Mouse (Mus musculus): Measurements from ENCODE around the gene Acp1. TPM values are rescaled to one million over a fixed set of nuclear protein-coding genes. Genes with fewer than 3 reads are reported as not detected.

Acp1 gene
- polyA plus RNA-seq (2014; fragmentation: Nextera tagmentation; extraction: Ambion mirVana): 120 TPM in 2 replicates

GRCm38 (mm10) chr12:30911261-30912047 lies at the start of gene Acp1, which contains the start of gene Sh3yl1:
Gene Acp1 (minus strand): TSS chr12:30911589.
Gene Sh3yl1 (plus strand): TSS chr12:30911668.
- Histone ChIP-seq H3K27me3 (ENCODE audit: control insufficient read depth, insufficient read depth, low read length) (no peaks in the 10 kb centered on the region), H3K4me2 (ENCODE audit: low read length) (peak within 1 kb of the TSS; percentile 100), H3K9ac (ENCODE audit: low read length) (peak within 1 kb of the TSS; percentile 93), H3K9me3 (ENCODE audit: control insufficient read depth, low read length) (0 out of 2 replicates have a peak, but pooled peaks cover 3% of the 10 kb centered on the region), H3K4me3 (ENCODE audit: control insufficient read depth in 1 of 2, insufficient read depth in 1 of 2, low read depth in 1 of 2, low read length in 2 of 2) (peak within 1 kb of the TSS; percentile 53 to 79), H3K27ac (replicated peaks in 1 of 2; ENCODE audit: control insufficient read depth in 1 of 2, insufficient read depth in 1 of 2, low read depth in 2 of 2, low read length in 2 of 2) (peak within 1 kb of the TSS; percentile 8 to 39; a peak in 3 of 4 replicates), H3K36me3 (ENCODE audit: control insufficient read depth, insufficient read depth, low read length) (0 out of 2 replicates have a peak, but pooled peaks cover 5% of the 10 kb centered on the region), H3K4me1 (ENCODE audit: control insufficient read depth in 2 of 2, insufficient read depth in 2 of 2, low read length in 2 of 2) (peaks cover 2 to 11% of the 10 kb centered on the region in 2 experiments; a peak in 3 of 4 replicates)
- WGBS: under 1% methylated on average over 52 of the region's 52 CpGs
- peak; percentile 97 for ATAC-seq (ENCODE audit: insufficient number of reproducible peaks, insufficient read depth, low FRiP score, low read depth)

DNA sequence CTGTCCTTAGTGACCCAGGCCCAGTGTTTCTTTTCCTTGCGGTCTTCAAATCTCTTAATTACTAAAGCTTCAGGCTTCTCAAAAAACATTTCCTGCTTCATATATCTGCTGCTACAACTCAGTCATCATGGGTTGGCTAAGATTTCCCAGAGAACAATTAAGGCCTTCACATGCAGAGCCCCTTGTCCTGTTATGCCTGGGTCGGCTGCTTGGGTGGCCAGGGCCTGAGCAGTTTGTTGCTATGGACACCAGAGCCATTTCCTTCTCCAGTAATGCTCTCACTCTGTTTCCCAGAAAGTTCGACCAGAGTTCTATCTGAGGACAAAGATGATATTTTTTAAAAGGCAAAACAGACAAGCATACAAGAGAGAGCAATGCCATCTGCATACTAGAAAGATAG lies 32.8 kb upstream of the Acp1 start:
- no peak overlapping the region for H3K9ac ChIP-seq (ENCODE audit: low read length)
- H3K4me3 ChIP-seq (ENCODE audit: control insufficient read depth in 1 of 2, insufficient read depth in 1 of 2, low read depth in 1 of 2, low read length in 2 of 2): no peak overlapping the region
- H3K36me3 ChIP-seq (ENCODE audit: control insufficient read depth, insufficient read depth, low read length): 0 out of 2 replicates have a peak, but pooled peaks cover 4% of the 10 kb centered on the region
- H3K27me3 ChIP-seq (ENCODE audit: control insufficient read depth, insufficient read depth, low read length): no peaks in the 10 kb centered on the region
- 68% methylated on average over 3 of the region's 3 CpGs for WGBS
- no peak overlapping the region for H3K4me2 ChIP-seq (ENCODE audit: low read length)
- ATAC-seq (ENCODE audit: insufficient number of reproducible peaks, insufficient read depth, low FRiP score, low read depth): no peak
- H3K27ac ChIP-seq (replicated peaks in 1 of 2; ENCODE audit: control insufficient read depth in 1 of 2, insufficient read depth in 1 of 2, low read depth in 2 of 2, low read length in 2 of 2): no peak overlapping the region
- H3K9me3 ChIP-seq (ENCODE audit: control insufficient read depth, low read length): no peaks in the 10 kb centered on the region
- H3K4me1 ChIP-seq (ENCODE audit: control insufficient read depth in 2 of 2, insufficient read depth in 2 of 2, low read length in 2 of 2): no peaks in the 10 kb centered on the region

DNA sequence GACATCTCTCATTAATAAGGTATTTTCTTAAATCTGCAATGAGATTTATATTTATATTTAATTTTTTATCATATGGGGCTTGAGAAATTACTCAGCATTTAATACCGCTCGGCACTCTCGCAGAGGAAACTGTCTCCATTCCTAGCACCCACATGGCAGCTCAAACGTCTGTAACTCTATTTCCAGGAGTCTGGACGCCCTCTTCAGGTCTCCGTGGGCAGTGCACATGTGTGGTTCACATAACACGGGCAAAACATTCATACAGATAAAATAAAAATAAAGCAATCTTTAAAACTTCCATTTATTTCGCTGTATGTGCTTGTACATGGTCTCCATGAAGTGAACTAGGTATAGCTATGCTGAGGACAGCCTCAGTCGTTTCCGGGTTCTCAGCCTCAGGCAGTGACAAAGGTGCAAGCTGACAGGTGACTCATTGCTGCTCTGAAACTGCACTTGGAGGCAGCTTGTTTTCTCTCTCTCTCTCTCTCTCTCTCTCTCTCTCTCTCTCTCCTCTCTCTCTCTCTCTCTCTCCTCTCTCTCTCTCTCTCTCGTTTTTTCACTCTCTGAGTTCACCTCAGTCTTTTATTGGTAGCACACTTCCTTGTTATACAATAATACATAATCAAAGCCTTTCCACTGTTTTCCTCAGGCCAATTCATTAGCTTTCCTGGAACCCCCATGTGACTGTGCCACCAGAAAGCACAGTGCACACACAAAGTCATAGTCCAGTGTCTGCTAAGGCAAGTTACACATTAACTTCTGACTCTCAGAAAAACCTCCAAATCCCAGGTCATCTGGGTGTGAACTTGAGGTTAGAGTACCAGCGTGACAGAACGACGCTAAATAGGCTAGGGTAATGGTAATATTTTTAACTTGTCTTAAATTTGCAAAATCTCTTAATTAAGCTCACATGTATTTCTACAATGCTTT lies 31.9 kb upstream of the Acp1 start:
- Histone ChIP-seq H3K4me3 (ENCODE audit: control insufficient read depth in 1 of 2, insufficient read depth in 1 of 2, low read depth in 1 of 2, low read length in 2 of 2) (no peak overlapping the region), H3K9ac (ENCODE audit: low read length) (no peak overlapping the region), H3K36me3 (ENCODE audit: control insufficient read depth, insufficient read depth, low read length) (0 out of 2 replicates have a peak, but pooled peaks cover 4% of the 10 kb centered on the region), H3K27me3 (ENCODE audit: control insufficient read depth, insufficient read depth, low read length) (no peaks in the 10 kb centered on the region), H3K4me2 (ENCODE audit: low read length) (no peak overlapping the region), H3K27ac (replicated peaks in 1 of 2; ENCODE audit: control insufficient read depth in 1 of 2, insufficient read depth in 1 of 2, low read depth in 2 of 2, low read length in 2 of 2) (no peak overlapping the region), H3K4me1 (ENCODE audit: control insufficient read depth in 2 of 2, insufficient read depth in 2 of 2, low read length in 2 of 2) (no peaks in the 10 kb centered on the region), H3K9me3 (ENCODE audit: control insufficient read depth, low read length) (no peaks in the 10 kb centered on the region)
- no peak for ATAC-seq (ENCODE audit: insufficient number of reproducible peaks, insufficient read depth, low FRiP score, low read depth)
- 82% methylated on average over 14 of the region's 14 CpGs for WGBS

DNA sequence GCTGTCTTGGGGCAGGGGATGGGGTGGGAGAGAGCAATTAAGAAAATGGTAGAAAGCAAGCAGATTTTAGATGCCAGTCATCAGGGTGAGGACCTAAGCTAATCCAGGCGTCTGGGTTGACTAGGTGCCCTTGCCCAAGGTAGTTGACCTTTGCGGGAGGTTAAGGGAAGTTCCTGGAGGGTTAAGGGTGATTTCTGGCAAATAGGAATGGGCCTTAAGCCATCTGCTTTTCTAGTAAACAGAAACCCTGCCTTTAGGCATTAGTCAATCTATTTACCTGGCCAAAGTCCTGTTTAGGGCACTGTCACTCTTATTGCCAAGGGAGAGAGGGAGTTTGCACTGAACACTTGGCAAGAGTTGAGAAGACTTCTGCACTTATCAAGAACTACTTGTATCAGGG lies 25.5 kb upstream of the Acp1 start:
- Histone ChIP-seq H3K9me3 (ENCODE audit: control insufficient read depth, low read length) (no peaks in the 10 kb centered on the region), H3K4me1 (ENCODE audit: control insufficient read depth in 2 of 2, insufficient read depth in 2 of 2, low read length in 2 of 2) (no peaks in the 10 kb centered on the region), H3K27ac (replicated peaks in 1 of 2; ENCODE audit: control insufficient read depth in 1 of 2, insufficient read depth in 1 of 2, low read depth in 2 of 2, low read length in 2 of 2) (no peak overlapping the region), H3K4me3 (ENCODE audit: control insufficient read depth in 1 of 2, insufficient read depth in 1 of 2, low read depth in 1 of 2, low read length in 2 of 2) (no peak overlapping the region), H3K9ac (ENCODE audit: low read length) (no peak overlapping the region), H3K4me2 (ENCODE audit: low read length) (no peak overlapping the region), H3K27me3 (ENCODE audit: control insufficient read depth, insufficient read depth, low read length) (no peaks in the 10 kb centered on the region), H3K36me3 (ENCODE audit: control insufficient read depth, insufficient read depth, low read length) (0 out of 2 replicates have a peak, but pooled peaks cover 4% of the 10 kb centered on the region)
- 77% methylated on average over 2 of the region's 2 CpGs for WGBS
- no peak for ATAC-seq (ENCODE audit: insufficient number of reproducible peaks, insufficient read depth, low FRiP score, low read depth)

GRCm38 (mm10) chr12:30933299-30933698 lies 21.9 kb upstream of the Acp1 start:
- 67% methylated on average over 2 of the region's 2 CpGs for WGBS
- no peak for ATAC-seq (ENCODE audit: insufficient number of reproducible peaks, insufficient read depth, low FRiP score, low read depth)
- H3K27me3 ChIP-seq (ENCODE audit: control insufficient read depth, insufficient read depth, low read length): no peaks in the 10 kb centered on the region
- no peak overlapping the region for H3K4me2 ChIP-seq (ENCODE audit: low read length)
- no peak overlapping the region for H3K4me3 ChIP-seq (ENCODE audit: control insufficient read depth in 1 of 2, insufficient read depth in 1 of 2, low read depth in 1 of 2, low read length in 2 of 2)
- no peaks in the 10 kb centered on the region for H3K4me1 ChIP-seq (ENCODE audit: control insufficient read depth in 2 of 2, insufficient read depth in 2 of 2, low read length in 2 of 2)
- H3K9me3 ChIP-seq (ENCODE audit: control insufficient read depth, low read length): no peaks in the 10 kb centered on the region
- no peak overlapping the region for H3K9ac ChIP-seq (ENCODE audit: low read length)
- no peak overlapping the region for H3K27ac ChIP-seq (replicated peaks in 1 of 2; ENCODE audit: control insufficient read depth in 1 of 2, insufficient read depth in 1 of 2, low read depth in 2 of 2, low read length in 2 of 2)
- no peaks in the 10 kb centered on the region for H3K36me3 ChIP-seq (ENCODE audit: control insufficient read depth, insufficient read depth, low read length)

DNA sequence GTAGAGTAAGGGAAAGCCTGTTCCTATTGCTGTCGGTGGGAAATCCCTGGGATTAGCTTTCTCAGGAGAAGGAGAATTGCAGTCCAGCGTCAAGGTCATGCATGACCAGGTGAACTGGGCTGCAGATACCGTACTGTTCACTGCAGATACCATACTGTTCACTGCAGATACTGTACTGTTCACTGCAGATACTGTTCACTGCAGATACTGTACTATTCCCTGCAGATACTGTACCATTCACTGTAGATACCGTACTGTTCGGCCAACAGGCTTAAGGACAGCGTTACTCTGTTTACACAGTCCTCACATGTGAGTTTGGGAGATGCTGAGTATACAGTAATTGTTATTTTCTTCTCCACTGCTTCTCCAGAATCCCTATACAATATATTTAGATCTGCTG lies 16.8 kb upstream of the Acp1 start:
- H3K9me3 ChIP-seq (ENCODE audit: control insufficient read depth, low read length): no peaks in the 10 kb centered on the region
- no peak overlapping the region for H3K9ac ChIP-seq (ENCODE audit: low read length)
- 77% methylated on average over 6 of the region's 6 CpGs for WGBS
- H3K27me3 ChIP-seq (ENCODE audit: control insufficient read depth, insufficient read depth, low read length): no peaks in the 10 kb centered on the region
- no peak overlapping the region for H3K27ac ChIP-seq (replicated peaks in 1 of 2; ENCODE audit: control insufficient read depth in 1 of 2, insufficient read depth in 1 of 2, low read depth in 2 of 2, low read length in 2 of 2)
- H3K36me3 ChIP-seq (ENCODE audit: control insufficient read depth, insufficient read depth, low read length): no peaks in the 10 kb centered on the region
- no peak overlapping the region for H3K4me3 ChIP-seq (ENCODE audit: control insufficient read depth in 1 of 2, insufficient read depth in 1 of 2, low read depth in 1 of 2, low read length in 2 of 2)
- no peak for ATAC-seq (ENCODE audit: insufficient number of reproducible peaks, insufficient read depth, low FRiP score, low read depth)
- no peak overlapping the region for H3K4me2 ChIP-seq (ENCODE audit: low read length)
- no peaks in the 10 kb centered on the region for H3K4me1 ChIP-seq (ENCODE audit: control insufficient read depth in 2 of 2, insufficient read depth in 2 of 2, low read length in 2 of 2)

DNA sequence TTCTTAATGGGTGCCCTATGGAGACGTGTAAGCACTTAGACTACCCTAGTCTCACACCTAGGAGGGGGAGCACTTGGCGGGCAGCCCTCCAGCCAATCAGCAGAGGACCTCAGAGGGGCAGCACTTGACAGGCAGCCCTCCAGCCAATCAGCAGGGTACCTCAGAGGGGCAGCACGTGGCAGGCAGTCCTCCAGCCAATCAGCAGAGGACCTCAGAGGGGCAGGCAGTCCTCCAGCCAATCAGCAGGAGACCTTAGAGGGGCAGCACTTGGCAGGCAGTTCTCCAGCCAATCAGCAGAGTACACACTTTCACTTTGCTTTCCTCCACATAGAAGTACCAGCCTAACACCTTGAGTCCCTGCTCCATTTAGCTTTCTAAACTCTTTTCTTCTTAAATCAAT lies 11.0 kb upstream of the Acp1 start:
- no peaks in the 10 kb centered on the region for H3K27me3 ChIP-seq (ENCODE audit: control insufficient read depth, insufficient read depth, low read length)
- H3K27ac ChIP-seq (replicated peaks in 1 of 2; ENCODE audit: control insufficient read depth in 1 of 2, insufficient read depth in 1 of 2, low read depth in 2 of 2, low read length in 2 of 2): no peak overlapping the region
- H3K9me3 ChIP-seq (ENCODE audit: control insufficient read depth, low read length): no peaks in the 10 kb centered on the region
- H3K4me3 ChIP-seq (ENCODE audit: control insufficient read depth in 1 of 2, insufficient read depth in 1 of 2, low read depth in 1 of 2, low read length in 2 of 2): no peak overlapping the region
- no peaks in the 10 kb centered on the region for H3K36me3 ChIP-seq (ENCODE audit: control insufficient read depth, insufficient read depth, low read length)
- no peak for ATAC-seq (ENCODE audit: insufficient number of reproducible peaks, insufficient read depth, low FRiP score, low read depth)
- WGBS: 71% methylated on average over 3 of the region's 3 CpGs
- no peaks in the 10 kb centered on the region for H3K4me1 ChIP-seq (ENCODE audit: control insufficient read depth in 2 of 2, insufficient read depth in 2 of 2, low read length in 2 of 2)
- H3K4me2 ChIP-seq (ENCODE audit: low read length): no peak overlapping the region
- H3K9ac ChIP-seq (ENCODE audit: low read length): no peak overlapping the region

All from heart, embryonic 14.5 days (tissue).